Mouse (Mus musculus) kidney, postnatal 0 days (tissue): ENCODE data around the gene Armh2. TPM values are rescaled to one million over a fixed set of nuclear protein-coding genes. Genes with fewer than 3 reads are reported as not detected.

Experiments used
- ATAC-seq: fragments of 200-750 bp; cut with Nextera tagmentation; replicated peaks from 2 replicates; pipeline ENCODE4 v1.8.0; 2017; ENCODE audit warnings: low read depth, moderate number of reproducible peaks, moderate TSS enrichment, moderate library complexity; ENCODE audit not compliant: low FRiP score
- DNase-seq: peaks from one replicate; pipeline ENCODE4 v3.0.0-alpha.2; 2016; ENCODE audit warnings: low spot score
- H3K27ac ChIP-seq: fragments of 300-500 bp; sonication (generic); 2 replicates; pipeline ENCODE4 v1.5.1; 2014; ENCODE audit warnings: mild to moderate bottlenecking
- H3K27me3 ChIP-seq: fragments of 300-500 bp; sonication (generic); 2 replicates; pipeline ENCODE4 v1.6.1; 2014; ENCODE audit warnings: low read length, mixed read lengths; ENCODE audit not compliant: insufficient read depth
- H3K36me3 ChIP-seq: fragments of 300-500 bp; sonication (generic); 2 replicates; pipeline ENCODE4 v1.6.1; 2014; ENCODE audit warnings: low read length, mixed read lengths; ENCODE audit not compliant: insufficient read depth
- H3K4me1 ChIP-seq: fragments of 300-500 bp; sonication (generic); replicated peaks from 2 replicates; pipeline ENCODE4 v1.6.1; 2014; ENCODE audit warnings: antibody characterized with exemption, low read length, mixed read lengths; ENCODE audit not compliant: insufficient read depth
- H3K4me2 ChIP-seq: fragments of 300-500 bp; sonication (generic); 2 replicates; pipeline ENCODE4 v1.6.1; 2014; ENCODE audit warnings: mild to moderate bottlenecking, low read length, moderate library complexity, mixed read lengths
- H3K4me3 ChIP-seq: fragments of 300-500 bp; sonication (generic); replicated peaks from 2 replicates; pipeline ENCODE4 v1.5.1; 2014; ENCODE audit warnings: low read depth, low read length
- H3K9ac ChIP-seq: fragments of 300-500 bp; sonication (generic); 2 replicates; pipeline ENCODE4 v1.6.1; 2014; ENCODE audit warnings: low read depth, low read length
- H3K9me3 ChIP-seq: fragments of 300-500 bp; sonication (generic); replicated peaks from 2 replicates; pipeline ENCODE4 v1.6.1; 2016; ENCODE audit warnings: low read length, inconsistent platforms, mixed read lengths
- CTCF ChIP-seq: IDR thresholded peaks from 2 replicates; pipeline ENCODE4 v1.5.1; 2016; ENCODE audit warnings: antibody characterized with exemption, low read depth, mild to moderate bottlenecking, moderate library complexity
- WGBS: fragments of 180-500 bp; shearing (Covaris S2); extraction: QIAGEN DNeasy Blood & Tissue Kit; methylation state at CpG from one replicate; pipeline ENCODE4 v1.1.7; 2014; 5-methylcytosine and 5-hydroxymethylcytosine counted together
- polyA plus RNA-seq: library from polyadenylated mRNA; unstranded; fragments of >200 nt; fragmentation: Nextera tagmentation; extraction: Ambion mirVana; gene quantifications from 2 replicates; pipeline ENCODE4 v1.2.1, GENCODE M21; 2015

Armh2 gene
- polyA plus RNA-seq, 1 experiment from 2014 or later: not detected

DNA sequence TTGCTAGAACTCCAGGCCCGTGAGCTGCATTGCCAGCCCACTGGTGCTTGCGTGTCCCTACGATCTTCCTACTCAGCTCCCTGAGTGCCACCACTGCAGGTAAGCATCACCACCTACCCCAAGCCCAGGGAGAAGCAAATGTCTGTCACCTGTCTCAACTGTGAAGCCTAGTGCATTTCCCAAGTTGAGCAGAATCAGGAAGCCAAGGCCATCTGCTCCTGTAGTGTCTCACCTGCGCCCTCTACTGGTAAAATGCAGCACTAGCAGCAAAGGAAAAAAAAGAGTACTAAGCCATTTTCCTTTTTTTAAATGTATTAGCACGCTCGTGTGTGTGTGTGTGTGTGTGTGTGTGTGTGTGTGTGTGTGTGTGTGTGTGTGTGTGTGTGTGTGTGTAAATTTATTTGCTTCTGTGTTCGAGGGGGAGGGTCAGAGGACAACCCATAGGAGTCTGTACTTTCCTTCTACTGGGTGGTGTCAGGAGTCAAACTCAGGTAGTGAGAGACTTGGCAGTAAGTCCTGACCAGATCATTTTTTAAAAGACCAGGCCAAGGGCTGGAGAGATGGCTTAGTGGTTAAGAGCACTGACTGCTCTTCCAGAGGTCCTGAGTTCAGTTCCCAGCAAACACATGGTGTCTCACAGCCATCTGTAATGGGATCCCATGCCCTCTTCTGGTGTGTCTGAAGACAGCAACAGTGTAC is 35.3 kb downstream of the Armh2 start:
- 54% methylated on average over 7 of the region's 7 CpGs for WGBS
- ATAC-seq: no peak
- peak; percentile 90 for TF ChIP-seq CTCF

DNA sequence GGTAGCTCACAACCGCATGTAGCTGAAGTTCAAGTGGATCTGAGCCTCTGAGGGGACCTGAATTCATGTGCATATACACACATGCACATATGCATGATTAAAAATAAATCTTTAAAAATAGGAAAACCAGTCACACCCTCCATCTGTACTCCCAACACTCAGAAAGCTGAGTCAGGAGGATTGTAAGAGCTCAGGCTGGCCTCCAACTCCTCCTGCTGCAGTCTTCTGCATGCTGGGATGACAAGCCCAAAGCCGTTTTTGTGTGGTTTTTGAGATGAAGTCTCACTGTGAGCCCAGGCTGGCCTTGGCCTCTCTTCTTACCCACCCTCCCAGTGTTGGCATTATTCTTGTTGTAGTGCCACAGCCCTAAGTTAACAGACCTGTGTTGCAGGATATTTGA is 37.0 kb downstream of the Armh2 start:
- 79% methylated on average over 2 of the region's 2 CpGs for WGBS

More for the DNA sequence above, 35.3 kb downstream of the Armh2 start:
- DNase-seq: peak; percentile 83
- H3K4me1 ChIP-seq: no peaks in the 10 kb centered on the region
- H3K36me3 ChIP-seq: no peaks in the 10 kb centered on the region
- H3K4me2 ChIP-seq: no peak overlapping the region
- H3K27ac ChIP-seq: no peak overlapping the region
- H3K4me3 ChIP-seq: no peak overlapping the region
- H3K9ac ChIP-seq: no peak overlapping the region
- H3K27me3 ChIP-seq: no peaks in the 10 kb centered on the region
- no peaks in the 10 kb centered on the region for H3K9me3 ChIP-seq

GRCm38 (mm10) chr13:24778706-24779380 is 37.8 kb downstream of the Armh2 start:
- Histone ChIP-seq H3K27ac (no peak overlapping the region), H3K27me3 (no peaks in the 10 kb centered on the region), H3K9ac (no peak overlapping the region), H3K9me3 (no peaks in the 10 kb centered on the region), H3K4me3 (no peak overlapping the region), H3K4me2 (no peak overlapping the region), H3K4me1 (no peaks in the 10 kb centered on the region; the same call in 1 of the 2 replicates), H3K36me3 (no peaks in the 10 kb centered on the region)
- TF ChIP-seq CTCF: no peak
- 82% methylated on average over 8 of the region's 8 CpGs for WGBS
- peak; percentile 15 for DNase-seq
- ATAC-seq: no peak

More for the DNA sequence above, 37.0 kb downstream of the Armh2 start:
- no peak overlapping the region for H3K27ac ChIP-seq
- H3K27me3 ChIP-seq: no peaks in the 10 kb centered on the region
- ATAC-seq: no peak
- H3K36me3 ChIP-seq: no peaks in the 10 kb centered on the region
- DNase-seq: no peak
- H3K4me3 ChIP-seq: no peak overlapping the region
- no peak for TF ChIP-seq CTCF
- no peaks in the 10 kb centered on the region; the same call in 1 of the 2 replicates for H3K4me1 ChIP-seq
- no peak overlapping the region for H3K4me2 ChIP-seq
- H3K9me3 ChIP-seq: no peaks in the 10 kb centered on the region
- H3K9ac ChIP-seq: no peak overlapping the region

DNA sequence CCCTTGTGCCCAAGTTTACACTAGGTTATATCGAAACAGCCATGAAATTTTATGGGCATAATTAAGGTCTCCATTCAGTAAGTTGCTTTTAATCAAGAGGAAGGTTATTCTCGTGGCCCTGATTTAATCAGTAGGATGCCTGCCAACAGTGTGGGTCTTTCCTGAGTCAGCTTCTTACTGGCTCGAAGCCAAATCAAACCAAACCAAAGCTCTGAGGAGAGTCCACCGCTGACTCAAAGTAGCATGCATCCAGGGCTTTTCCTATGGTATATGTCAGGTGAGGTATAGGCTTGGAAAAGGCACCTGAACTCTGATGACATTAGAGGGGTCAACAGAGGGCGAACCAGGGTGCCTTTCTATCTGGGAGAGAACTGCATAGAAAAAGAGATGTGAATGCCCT is 40.9 kb downstream of the Armh2 start:
- 44% methylated on average over 5 of the region's 5 CpGs for WGBS
- H3K4me2 ChIP-seq: no peak overlapping the region
- H3K9me3 ChIP-seq: no peaks in the 10 kb centered on the region
- DNase-seq (no peak), ATAC-seq (no peak)
- no peak overlapping the region for H3K9ac ChIP-seq
- TF ChIP-seq CTCF: no peak
- H3K27ac ChIP-seq: no peak overlapping the region
- H3K27me3 ChIP-seq: no peaks in the 10 kb centered on the region
- no peaks in the 10 kb centered on the region; the same call in 1 of the 2 replicates for H3K4me1 ChIP-seq
- no peak overlapping the region for H3K4me3 ChIP-seq
- H3K36me3 ChIP-seq: no peaks in the 10 kb centered on the region

DNA sequence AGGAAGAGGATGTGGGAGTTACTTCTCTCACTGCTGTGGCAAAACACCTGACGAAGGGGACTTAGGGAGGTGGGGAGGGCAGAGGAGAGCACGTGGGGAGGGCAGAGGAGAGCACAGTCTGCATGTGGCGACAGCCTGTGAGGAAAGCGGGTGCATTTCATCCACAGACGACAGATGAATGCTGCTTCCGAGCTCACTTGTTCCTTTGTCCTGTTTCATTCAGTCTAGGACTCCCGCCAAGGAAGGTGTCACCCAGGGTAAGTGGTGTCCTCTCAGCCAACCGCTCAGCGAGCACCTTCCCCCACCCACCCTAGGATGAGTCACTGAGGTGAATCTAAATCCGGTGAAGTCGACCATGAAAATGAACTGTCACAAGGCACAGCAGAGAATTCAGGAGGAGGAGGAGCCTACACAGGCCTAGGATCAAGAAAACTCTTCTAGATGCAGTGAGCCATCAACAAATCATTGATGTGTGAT is 45.0 kb downstream of the Armh2 start:
- peak; percentile 91 for ATAC-seq
- Histone ChIP-seq H3K9me3 (no peaks in the 10 kb centered on the region), H3K27ac (no peak overlapping the region), H3K4me1 (no peaks in the 10 kb centered on the region; the same call in 1 of the 2 replicates), H3K4me3 (no peak overlapping the region), H3K27me3 (no peaks in the 10 kb centered on the region), H3K4me2 (no peak overlapping the region; the same call in 1 of the 2 replicates), H3K9ac (no peak overlapping the region), H3K36me3 (no peaks in the 10 kb centered on the region)
- WGBS: 40% methylated on average over 11 of the region's 11 CpGs
- TF ChIP-seq CTCF: no peak
- peak; percentile 66 for DNase-seq

DNA sequence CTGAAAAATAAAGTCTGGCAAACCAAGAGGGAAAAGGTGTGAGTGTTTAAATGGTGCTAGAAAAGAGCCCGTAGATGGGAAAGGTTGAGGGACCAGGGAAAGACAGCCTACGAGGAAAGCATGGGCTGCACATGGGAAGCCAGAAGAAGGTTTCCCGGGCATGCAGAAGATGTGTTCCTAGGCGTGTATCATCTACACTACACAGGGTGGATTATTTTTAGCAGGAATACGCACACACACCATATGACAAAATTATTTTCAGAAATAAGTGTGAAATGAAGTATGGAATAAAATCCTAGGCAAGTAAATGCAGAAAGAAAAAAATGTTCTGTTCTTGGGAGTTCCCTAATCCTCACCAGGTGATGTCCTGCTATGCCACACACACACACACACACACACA is 46.4 kb downstream of the Armh2 start:
- ATAC-seq: no peak
- Histone ChIP-seq H3K4me3 (no peak overlapping the region), H3K36me3 (no peaks in the 10 kb centered on the region), H3K9ac (no peak overlapping the region), H3K9me3 (no peaks in the 10 kb centered on the region), H3K4me2 (no peak overlapping the region), H3K27me3 (no peaks in the 10 kb centered on the region), H3K4me1 (no peaks in the 10 kb centered on the region), H3K27ac (no peak overlapping the region)
- 93% methylated on average over 5 of the region's 5 CpGs for WGBS
- TF ChIP-seq CTCF: no peak
- no peak for DNase-seq
